Mouse (Mus musculus): ENCODE results near the gene Hagh.

Gene Hagh

GRCm38 (mm10) chr17:24886134-24886931 is 46.4 kb downstream of the Hagh start, which contains the start of the genes Nubp2 and Spsb3:
Gene Nubp2, minus strand, starts transcription at chr17:24886349.
Gene Spsb3, plus strand, starts transcription at chr17:24886643.
- DNase-seq (ENCODE audit: low spot score): peak; percentile 93

GRCm38 (mm10) chr17:24886932-24887271 is 47.0 kb downstream of the Hagh start:
- no peak for DNase-seq (ENCODE audit: low spot score)

GRCm38 (mm10) chr17:24887291-24888080 is 47.5 kb downstream of the Hagh start:
- DNase-seq (ENCODE audit: low spot score): no peak

GRCm38 (mm10) chr17:24888862-24889261 is 48.9 kb downstream of the Hagh start:
- no peak for DNase-seq (ENCODE audit: low spot score)

GRCm38 (mm10) chr17:24890151-24891092 is 50.5 kb downstream of the Hagh start:
- no peak for DNase-seq (ENCODE audit: low spot score)

GRCm38 (mm10) chr17:24891321-24891720 is 51.4 kb downstream of the Hagh start:
- no peak for DNase-seq (ENCODE audit: low spot score)

- DNase-seq (ENCODE audit: low spot score): no peak
These were observed 52.8 kb downstream of the Hagh start for GRCm38 (mm10) chr17:24892785-24893184.

- no peak for DNase-seq (ENCODE audit: low spot score)
These were observed 53.3 kb downstream of the Hagh start for GRCm38 (mm10) chr17:24893276-24893675.

GRCm38 (mm10) chr17:24894061-24894994 is 54.4 kb downstream of the Hagh start:
- DNase-seq (ENCODE audit: low spot score): no peak

- peak; percentile 64 for DNase-seq (ENCODE audit: low spot score)
These were observed 55.1 kb downstream of the Hagh start, which contains the start of the genes Eme2 and Mrps34 for GRCm38 (mm10) chr17:24894995-24895547. Gene Eme2, minus strand, starts transcription at chr17:24895087. Gene Mrps34, plus strand, starts transcription at chr17:24895116.

GRCm38 (mm10) chr17:24895571-24896240 is 55.8 kb downstream of the Hagh start:
- DNase-seq (ENCODE audit: low spot score): no peak

GRCm38 (mm10) chr17:24896241-24896992 is 56.5 kb downstream of the Hagh start, which contains the start of gene Nme3:
Gene Nme3, plus strand, starts transcription at chr17:24896500.
- peak; percentile 63 for DNase-seq (ENCODE audit: low spot score)

GRCm38 (mm10) chr17:24896993-24897269 is 57.0 kb downstream of the Hagh start:
- DNase-seq (ENCODE audit: low spot score): no peak

- DNase-seq (ENCODE audit: low spot score): no peak
These were observed 57.7 kb downstream of the Hagh start for GRCm38 (mm10) chr17:24897600-24897999.

- no peak for DNase-seq (ENCODE audit: low spot score)
These were observed 58.3 kb downstream of the Hagh start for GRCm38 (mm10) chr17:24898041-24898854.

GRCm38 (mm10) chr17:24899153-24899552 is 59.2 kb downstream of the Hagh start:
- DNase-seq (ENCODE audit: low spot score): no peak

- no peak for DNase-seq (ENCODE audit: low spot score)
These were observed 60.1 kb downstream of the Hagh start for GRCm38 (mm10) chr17:24900014-24900413.

- no peak for DNase-seq (ENCODE audit: low spot score)
These were observed 62.2 kb downstream of the Hagh start for GRCm38 (mm10) chr17:24902124-24902523.
